Mouse (Mus musculus): ENCODE measurements at regions not wholly inside any gene's neighbourhood (a gene's known extent, or its start where the extent isn't known, plus 50 kb on each side); places are given as distances from the start of the nearest gene placed in this dataset.

- TF ChIP-seq CTCF (IDR thresholded peaks at IDR 0.05) (no peak), EP300 (IDR thresholded peaks at IDR 0.05) (no peak)
These were observed 75.8 kb upstream of the Hs6st1 start for GRCm38 (mm10) chr1:35992227-35992909.
